Mouse (Mus musculus): ENCODE data around the gene Olfr1495.

DNA sequence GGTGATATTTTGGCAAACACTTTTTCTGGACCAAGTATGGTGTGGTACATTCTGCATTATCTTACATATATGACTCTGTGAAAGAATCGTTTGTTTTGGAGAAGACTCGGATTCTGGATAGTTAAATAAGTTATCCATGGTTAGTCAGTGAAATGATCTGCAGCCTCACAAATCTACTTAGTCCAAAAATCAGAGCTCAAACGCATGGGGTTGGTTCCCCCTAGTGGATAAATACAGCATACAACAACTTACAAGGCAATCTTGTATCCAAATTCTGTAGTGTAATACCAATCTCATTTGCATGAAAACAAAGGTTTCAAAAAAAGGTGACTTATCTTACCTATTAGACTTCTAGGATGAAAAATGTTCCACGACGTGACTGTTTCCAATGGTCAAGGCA lies 54.4 kb downstream of the Olfr1495 start:
- TF ChIP-seq CTCF (IDR thresholded peaks at IDR 0.05; ENCODE audit: low read depth) = peak; percentile 14; the same call in 1 of the 2 replicates
- no peak for TF ChIP-seq EP300 (IDR thresholded peaks at IDR 0.05; ENCODE audit: low read depth)

All from liver, embryonic 14.5 days (tissue).